Mouse (Mus musculus) left cerebral cortex, adult 9 months (tissue): Measurements from ENCODE around the gene Olfr1426.
"Not testable (repeated sequence)": the region's sequence is repeated elsewhere in the genome, so short reads cannot be mapped to it uniquely, and the experiment has no call there.

Experiments
- DNase-seq, 2 experiments: peaks; one replicate each; pipeline ENCODE4 v3.0.0; 2022; ENCODE audit warnings: low spot score in 2 of 2

Olfr1426 gene

DNA sequence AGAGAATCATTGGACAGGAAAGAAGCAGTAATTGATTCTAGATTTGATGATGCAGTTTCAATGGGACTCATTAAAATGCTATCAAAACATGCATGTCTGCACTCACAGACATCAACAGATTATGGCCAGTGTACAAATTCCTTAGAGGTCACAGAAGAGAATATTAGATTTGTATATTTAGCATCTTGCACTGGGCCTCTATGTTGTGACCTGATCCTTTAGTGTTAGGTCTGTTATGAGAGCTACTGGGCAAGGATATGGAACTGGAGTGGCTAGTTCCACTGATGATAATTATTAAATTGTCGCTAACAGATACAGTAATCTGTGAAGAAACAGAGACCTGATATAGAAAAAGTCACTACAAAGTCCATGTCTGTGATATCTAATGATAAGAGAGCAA is at the start of gene Olfr1426:
Gene Olfr1426 (minus strand): TSS at position 101 of the 400 bp plus-strand sequence.
- DNase-seq = no peak

DNA sequence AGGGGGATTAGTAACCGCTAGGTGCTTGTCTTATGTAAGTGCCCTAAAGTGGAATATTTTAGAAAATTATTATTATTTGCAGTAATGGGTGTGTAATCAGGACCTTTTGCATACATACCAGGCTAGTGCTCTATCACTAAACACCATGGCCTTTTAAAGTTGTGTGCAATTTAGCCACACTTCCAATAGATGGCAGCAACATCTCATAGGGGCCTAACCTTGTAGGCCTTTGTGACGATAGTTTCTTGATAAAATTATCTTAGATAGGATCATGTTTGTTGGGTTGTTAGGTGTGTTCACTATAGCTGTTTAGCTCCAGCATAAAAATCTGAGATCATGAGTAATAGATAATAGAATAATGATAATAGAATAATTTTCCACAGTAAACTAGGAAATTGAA is 42.5 kb upstream of the Olfr1426 start:
- DNase-seq = peak in 1 of 2 experiments; percentile 47

DNA sequence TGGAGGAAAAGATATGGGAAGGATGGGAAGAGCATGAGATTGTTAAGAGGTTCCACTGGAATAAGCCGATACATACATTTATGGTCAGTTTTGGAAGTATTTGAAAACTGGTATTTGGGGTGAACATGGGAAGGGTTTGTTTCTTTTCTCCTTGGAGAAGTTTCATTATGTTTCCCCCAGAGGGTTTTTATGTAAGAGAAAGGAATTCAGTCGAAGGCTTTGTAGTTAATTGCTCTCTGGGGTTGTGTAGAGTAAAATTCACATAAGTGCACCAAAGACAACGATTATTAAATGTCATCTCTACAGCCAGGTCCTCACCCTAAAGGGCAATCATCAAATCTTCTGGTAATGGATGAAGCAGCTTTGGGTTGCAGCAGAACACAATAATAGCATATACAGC is 31.3 kb upstream of the Olfr1426 start, which contains the start of gene Olfr76:
Gene Olfr76 (minus strand): TSS at position 101 of the 400 bp plus-strand sequence.
- no peak for DNase-seq

DNA sequence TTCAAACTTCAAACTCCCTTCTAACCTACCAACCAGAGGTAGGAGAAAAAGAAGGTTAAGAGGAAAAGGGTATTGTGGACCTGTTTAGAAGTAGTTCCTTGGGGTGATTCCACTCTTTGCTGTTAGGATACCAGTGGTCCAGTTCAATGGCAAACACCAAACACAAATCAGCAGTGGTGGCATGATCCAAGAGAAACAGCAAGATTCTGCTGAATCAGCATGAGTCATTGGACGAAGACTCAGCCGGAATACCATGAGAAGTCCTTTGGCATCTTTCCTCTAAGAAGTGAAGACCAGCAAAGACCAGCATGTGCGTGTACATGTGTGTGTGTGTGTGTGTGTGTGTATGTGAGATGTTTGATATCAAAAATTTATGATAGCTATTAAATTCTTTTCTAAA is 24.7 kb upstream of the Olfr1426 start:
- no peak for DNase-seq

DNA sequence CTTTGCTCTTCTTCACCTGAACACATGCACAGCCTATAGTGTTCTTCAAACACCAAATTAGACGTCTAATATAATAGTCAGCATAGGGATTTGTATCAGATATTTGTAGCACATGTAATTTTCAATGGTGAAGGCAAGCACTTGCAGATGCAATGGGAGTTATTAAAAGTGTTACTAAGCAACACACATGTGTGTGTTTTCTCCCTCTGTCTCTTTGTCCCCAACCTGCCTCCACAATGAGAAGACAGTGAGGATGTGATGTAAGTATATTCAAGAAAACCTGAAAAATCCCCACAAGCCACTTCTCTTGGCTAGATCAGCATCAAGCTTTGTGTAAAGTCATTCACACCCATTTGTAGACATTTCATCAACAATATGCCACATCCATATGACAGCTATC is 24.0 kb upstream of the Olfr1426 start, which contains the start of gene Olfr1428:
Gene Olfr1428 (minus strand): TSS at position 101 of the 400 bp plus-strand sequence.
- no peak for DNase-seq

DNA sequence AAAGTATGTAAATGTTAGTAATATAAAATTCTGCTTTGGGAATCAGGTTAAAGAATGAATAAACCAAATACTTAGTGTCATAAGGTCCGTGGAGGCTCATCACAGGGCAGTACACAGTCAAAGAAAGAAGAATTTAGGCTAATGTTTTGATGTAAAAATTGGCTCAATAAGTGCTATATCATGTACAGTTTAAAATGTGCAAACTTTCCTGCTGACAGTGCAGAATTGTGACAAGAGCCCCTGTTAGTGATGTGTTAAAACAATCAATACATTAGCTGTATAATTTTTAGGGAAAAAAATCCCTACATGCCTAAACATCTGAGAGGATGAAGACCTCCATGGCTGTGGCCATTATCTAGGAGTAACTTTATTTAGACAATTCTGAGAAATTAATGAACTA is 22.0 kb upstream of the Olfr1426 start:
- no peak for DNase-seq

DNA sequence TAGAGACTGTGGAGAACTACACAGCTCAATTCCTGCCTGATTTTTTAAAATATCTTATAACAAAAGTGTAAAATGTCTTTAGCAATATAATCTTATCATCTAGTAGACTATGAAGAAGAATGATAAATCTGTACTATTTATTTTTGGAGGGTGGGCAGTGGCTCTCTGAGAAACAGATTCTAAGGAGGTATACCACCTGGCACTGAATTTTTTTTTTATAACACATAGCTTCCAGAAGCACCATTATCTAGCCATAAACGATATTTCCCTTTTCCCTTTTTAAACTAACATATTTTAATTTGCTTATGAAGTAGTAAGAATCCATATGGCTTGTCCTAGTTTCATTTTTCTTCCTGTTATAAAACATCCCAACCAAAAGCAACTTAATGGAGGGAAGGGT is 12.7 kb upstream of the Olfr1426 start:
- DNase-seq = peak in 1 of 2 experiments; percentile 6

DNA sequence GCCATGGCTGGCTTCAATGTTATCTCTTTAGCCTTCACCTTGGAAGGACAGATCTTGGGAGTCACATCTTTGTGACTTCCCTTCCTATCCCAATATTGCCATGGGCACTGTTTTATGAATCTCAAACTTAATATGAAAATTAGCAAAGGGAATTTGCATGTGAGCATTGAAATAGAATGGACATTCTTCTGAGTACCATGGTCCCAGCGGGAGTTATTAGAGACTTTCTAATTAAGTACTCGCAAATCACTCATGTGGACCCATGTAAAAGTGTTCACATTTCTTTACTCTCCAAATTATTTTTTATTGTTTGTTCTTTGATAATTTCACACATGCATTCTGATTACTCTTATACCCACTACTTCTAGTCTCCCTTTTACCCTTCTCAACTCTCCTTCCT is 11.4 kb upstream of the Olfr1426 start, which contains the start of gene Olfr1427:
Gene Olfr1427 (minus strand): TSS at position 101 of the 400 bp plus-strand sequence.
- no peak for DNase-seq

DNA sequence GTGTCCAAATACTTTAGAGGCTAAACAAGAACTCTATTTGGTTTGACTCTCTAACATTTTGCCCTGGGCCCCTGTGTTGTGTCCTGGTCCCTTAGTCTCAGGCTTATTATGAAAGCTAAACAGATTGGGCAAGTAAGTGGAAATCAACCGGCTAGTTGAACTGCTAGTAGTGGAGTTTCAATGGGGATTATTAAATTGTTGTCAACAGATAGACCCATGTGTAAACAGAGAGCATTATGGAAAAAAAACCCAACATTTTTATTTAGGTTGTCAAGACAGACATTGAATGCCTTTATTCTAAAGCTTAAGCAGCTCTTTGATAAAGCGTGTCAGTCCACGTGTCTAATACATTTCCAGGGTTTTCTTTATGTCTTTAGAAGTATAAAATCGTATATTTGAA is 14.2 kb downstream of the Olfr1426 start, which contains the start of gene Olfr1425:
Gene Olfr1425 (minus strand): TSS at position 101 of the 400 bp plus-strand sequence.
- DNase-seq = not testable (repeated sequence)

DNA sequence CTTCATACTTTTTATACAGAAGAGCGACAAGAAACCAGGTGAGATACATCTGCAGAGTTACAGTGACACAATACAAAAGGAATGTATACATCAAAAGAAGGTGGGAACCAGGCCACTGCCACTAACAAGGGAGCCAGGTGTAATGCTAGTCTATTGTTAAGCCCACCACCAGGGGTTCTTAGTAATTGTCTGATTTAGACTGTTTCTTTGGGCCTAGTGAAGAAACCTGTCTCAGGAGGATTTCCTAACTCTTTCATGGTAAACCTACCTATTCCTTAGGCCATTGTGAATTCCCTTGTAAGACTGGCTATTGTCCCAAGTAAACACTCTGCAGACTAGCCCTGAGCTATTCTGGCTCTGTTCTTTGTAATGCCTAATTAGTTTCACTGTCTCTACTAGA is 22.3 kb downstream of the Olfr1426 start:
- DNase-seq = not testable (repeated sequence)

DNA sequence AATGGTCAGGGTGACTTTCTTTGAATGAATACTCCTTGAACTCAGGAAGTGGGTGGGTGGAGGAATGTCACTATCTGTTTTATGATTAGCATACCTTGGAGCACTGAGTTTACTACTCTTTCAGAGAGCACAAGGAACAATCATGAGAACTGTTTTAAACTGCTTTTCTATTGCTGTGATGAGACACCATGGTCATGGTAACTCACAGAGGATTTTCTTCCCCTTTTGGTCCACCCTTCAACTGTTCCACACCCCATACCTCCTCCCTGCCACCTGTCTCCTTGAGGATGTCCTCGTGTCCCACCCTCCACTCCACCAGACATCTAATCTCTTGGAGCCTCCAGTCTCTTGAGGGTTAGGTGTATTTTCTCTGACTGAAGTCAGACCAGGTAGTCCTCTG is 24.0 kb downstream of the Olfr1426 start:
- not testable (repeated sequence) for DNase-seq

DNA sequence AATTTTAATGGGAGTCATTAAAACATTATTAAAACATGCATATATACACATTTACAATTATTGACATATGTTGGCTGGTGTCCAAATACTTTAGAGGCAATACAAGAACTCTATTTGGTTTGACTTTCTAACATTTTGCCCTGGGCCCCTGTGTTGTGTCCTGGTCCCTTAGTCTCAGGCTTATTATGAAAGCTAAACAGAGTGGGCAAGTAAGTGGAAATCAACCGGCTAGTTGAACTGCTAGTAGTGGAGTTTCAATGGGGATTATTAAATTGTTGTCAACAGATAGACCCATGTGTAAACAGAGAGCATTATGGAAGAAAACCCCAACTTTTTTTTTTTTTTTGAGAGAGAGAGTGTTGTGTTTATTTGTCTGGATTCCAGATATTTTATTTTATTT is 29.2 kb downstream of the Olfr1426 start, which contains the start of gene Olfr1424:
Gene Olfr1424 (minus strand): TSS at position 101 of the 400 bp plus-strand sequence.
- not testable (repeated sequence) for DNase-seq

DNA sequence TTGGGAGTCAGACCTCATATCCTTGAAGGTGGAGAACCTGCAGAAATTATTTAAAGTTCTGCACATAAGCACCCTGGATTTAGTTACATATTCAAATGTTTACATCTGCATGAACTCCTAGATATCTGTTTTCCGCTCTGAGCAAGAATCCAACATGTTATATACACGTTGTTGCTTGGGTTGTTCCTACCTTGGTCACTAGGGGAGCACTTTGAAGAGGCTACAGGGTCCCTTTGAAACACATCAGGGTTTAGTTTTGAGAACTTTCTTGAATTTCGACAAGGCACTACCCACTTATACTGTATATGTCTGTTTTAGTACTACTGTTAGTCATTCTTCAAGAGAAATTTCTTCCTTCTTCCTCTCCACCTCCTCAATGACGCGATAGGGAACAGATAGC is 48.6 kb downstream of the Olfr1426 start:
- DNase-seq = no peak

DNA sequence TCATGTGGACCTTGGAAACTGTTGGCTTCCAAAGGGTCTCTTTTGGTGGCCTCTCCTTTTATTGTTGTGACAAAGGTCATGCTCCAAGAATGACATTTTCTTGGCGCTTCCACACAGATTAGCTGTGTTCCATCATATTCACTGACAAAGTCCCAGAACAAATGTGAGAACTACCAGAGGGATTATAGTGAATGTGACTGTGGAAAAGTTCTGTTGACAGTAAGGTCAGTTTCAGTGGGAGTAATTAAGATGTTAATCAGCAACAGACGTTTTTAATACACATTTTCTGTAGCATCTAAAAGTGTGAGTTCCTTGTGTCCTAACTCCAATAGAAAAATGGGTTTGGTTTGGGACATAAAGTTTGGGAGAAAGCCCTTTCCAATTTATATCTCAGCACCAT is 50.6 kb downstream of the Olfr1426 start, which contains the start of gene Olfr1423:
Gene Olfr1423 (minus strand): TSS at position 101 of the 400 bp plus-strand sequence.
- DNase-seq = no peak

DNA sequence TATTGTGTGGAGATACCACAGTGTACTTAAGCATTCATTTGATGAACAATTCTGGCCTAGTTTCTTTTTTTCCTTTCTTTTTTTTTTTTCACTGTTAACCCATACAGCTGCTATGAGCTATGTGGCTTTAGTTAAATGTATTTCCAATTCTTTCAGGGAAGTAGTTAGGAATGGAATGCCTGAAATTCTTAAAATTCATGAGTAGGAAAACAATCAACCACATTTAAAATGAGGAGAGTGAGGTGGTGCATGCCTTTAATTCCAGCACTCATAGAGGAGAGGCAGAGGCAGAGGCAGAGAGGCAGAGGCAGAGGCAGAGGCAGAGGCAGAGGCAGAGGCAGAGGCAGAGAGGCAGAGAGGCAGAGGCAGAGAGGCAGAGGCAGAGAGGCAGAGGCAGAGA is 54.1 kb downstream of the Olfr1426 start:
- no peak for DNase-seq
